Mouse (Mus musculus): ENCODE results near the gene Keap1. TPM values are rescaled to one million over a fixed set of nuclear protein-coding genes. Genes with fewer than 3 reads are reported as not detected.
"Not testable (repeated sequence)": the region's sequence is repeated elsewhere in the genome, so short reads cannot be mapped to it uniquely, and the experiment has no call there.

The Keap1 gene
- polyA plus RNA-seq, 1 experiment from 2014 or later: 51.5 TPM

GRCm38 (mm10) chr9:21197981-21198380 lies 41.2 kb downstream of the Keap1 start:
- Histone ChIP-seq H3K27ac (ENCODE audit: low read length) (no peak overlapping the region), H3K9ac (ENCODE audit: low read length) (no peak overlapping the region), H3K4me1 (ENCODE audit: control insufficient read depth, insufficient read depth, low read length) (peaks cover 2% of the 10 kb centered on the region; the same call in 1 of the 2 replicates), H3K36me3 (ENCODE audit: control insufficient read depth, insufficient read depth) (peaks cover 6% of the 10 kb centered on the region; the same call in 1 of the 2 replicates), H3K27me3 (ENCODE audit: control insufficient read depth, insufficient read depth, low read length) (no peaks in the 10 kb centered on the region), H3K4me3 (ENCODE audit: low read length) (no peak overlapping the region), H3K4me2 (ENCODE audit: low read depth, low read length) (no peak overlapping the region), H3K9me3 (replicated peaks; ENCODE audit: control insufficient read depth, low read length) (no peaks in the 10 kb centered on the region)
- ATAC-seq (replicated peaks; ENCODE audit: extremely low read depth, insufficient read depth, low FRiP score): no peak
- 49% methylated on average over 4 of the region's 4 CpGs for WGBS

- H3K27ac ChIP-seq (ENCODE audit: low read length): no peak overlapping the region
- H3K36me3 ChIP-seq (ENCODE audit: control insufficient read depth, insufficient read depth): peaks cover 15% of the 10 kb centered on the region
- WGBS: 44% methylated on average over 19 of the region's 19 CpGs
- ATAC-seq (replicated peaks; ENCODE audit: extremely low read depth, insufficient read depth, low FRiP score): no peak
- H3K27me3 ChIP-seq (ENCODE audit: control insufficient read depth, insufficient read depth, low read length): no peaks in the 10 kb centered on the region
- H3K9me3 ChIP-seq (replicated peaks; ENCODE audit: control insufficient read depth, low read length): no peaks in the 10 kb centered on the region
- peak overlapping the region; percentile 30 for H3K4me3 ChIP-seq (ENCODE audit: low read length)
- H3K4me1 ChIP-seq (ENCODE audit: control insufficient read depth, insufficient read depth, low read length): peaks cover 2% of the 10 kb centered on the region; the same call in 1 of the 2 replicates
- peak overlapping the region; percentile 64 for H3K9ac ChIP-seq (ENCODE audit: low read length)
- peak overlapping the region; percentile 53; the same call in 1 of the 2 replicates for H3K4me2 ChIP-seq (ENCODE audit: low read depth, low read length)
Observed at GRCm38 (mm10) chr9:21196521-21197433, 42.4 kb downstream of the Keap1 start.

- 60% methylated on average over 7 of the region's 7 CpGs for WGBS
- not testable (repeated sequence) for H3K27ac ChIP-seq (ENCODE audit: low read length); H3K9ac ChIP-seq (ENCODE audit: low read length); H3K4me1 ChIP-seq (ENCODE audit: control insufficient read depth, insufficient read depth, low read length); ATAC-seq (replicated peaks; ENCODE audit: extremely low read depth, insufficient read depth, low FRiP score); H3K4me3 ChIP-seq (ENCODE audit: low read length); H3K9me3 ChIP-seq (replicated peaks; ENCODE audit: control insufficient read depth, low read length); H3K4me2 ChIP-seq (ENCODE audit: low read depth, low read length); H3K27me3 ChIP-seq (ENCODE audit: control insufficient read depth, insufficient read depth, low read length)
- peaks cover 16% of the 10 kb centered on the region for H3K36me3 ChIP-seq (ENCODE audit: control insufficient read depth, insufficient read depth)
Observed at GRCm38 (mm10) chr9:21195736-21196505, 43.2 kb downstream of the Keap1 start.

GRCm38 (mm10) chr9:21194787-21195493 lies 44.2 kb downstream of the Keap1 start:
- H3K4me3 ChIP-seq (ENCODE audit: low read length): no peak overlapping the region
- 71% methylated on average over 4 of the region's 4 CpGs for whole genome bisulfite sequencing
- no peak overlapping the region for H3K9ac ChIP-seq (ENCODE audit: low read length)
- no peak overlapping the region for H3K4me2 ChIP-seq (ENCODE audit: low read depth, low read length)
- H3K9me3 ChIP-seq (replicated peaks; ENCODE audit: control insufficient read depth, low read length): no peaks in the 10 kb centered on the region
- no peak overlapping the region for H3K27ac ChIP-seq (ENCODE audit: low read length)
- peaks cover 15% of the 10 kb centered on the region for H3K36me3 ChIP-seq (ENCODE audit: control insufficient read depth, insufficient read depth)
- peaks cover 2% of the 10 kb centered on the region for H3K4me1 ChIP-seq (ENCODE audit: control insufficient read depth, insufficient read depth, low read length)
- ATAC-seq (replicated peaks; ENCODE audit: extremely low read depth, insufficient read depth, low FRiP score): no peak
- no peaks in the 10 kb centered on the region for H3K27me3 ChIP-seq (ENCODE audit: control insufficient read depth, insufficient read depth, low read length)

- Histone ChIP-seq H3K4me1 (ENCODE audit: control insufficient read depth, insufficient read depth, low read length) (peaks cover 2% of the 10 kb centered on the region), H3K9ac (ENCODE audit: low read length) (no peak overlapping the region), H3K27me3 (ENCODE audit: control insufficient read depth, insufficient read depth, low read length) (no peaks in the 10 kb centered on the region), H3K27ac (ENCODE audit: low read length) (no peak overlapping the region), H3K4me3 (ENCODE audit: low read length) (no peak overlapping the region), H3K4me2 (ENCODE audit: low read depth, low read length) (no peak overlapping the region), H3K36me3 (ENCODE audit: control insufficient read depth, insufficient read depth) (peaks cover 15% of the 10 kb centered on the region), H3K9me3 (replicated peaks; ENCODE audit: control insufficient read depth, low read length) (no peaks in the 10 kb centered on the region)
- ATAC-seq (replicated peaks; ENCODE audit: extremely low read depth, insufficient read depth, low FRiP score): no peak
- 89% methylated on average over 3 of the region's 3 CpGs for WGBS
Observed at GRCm38 (mm10) chr9:21193786-21194185, 45.4 kb downstream of the Keap1 start.

GRCm38 (mm10) chr9:21190670-21191069 lies 48.5 kb downstream of the Keap1 start:
- no peak overlapping the region for H3K27ac ChIP-seq (ENCODE audit: low read length)
- H3K4me1 ChIP-seq (ENCODE audit: control insufficient read depth, insufficient read depth, low read length): peaks cover 4% of the 10 kb centered on the region
- no peak overlapping the region for H3K9ac ChIP-seq (ENCODE audit: low read length)
- 80% methylated on average over 3 of the region's 3 CpGs for WGBS
- ATAC-seq (replicated peaks; ENCODE audit: extremely low read depth, insufficient read depth, low FRiP score): no peak
- H3K4me3 ChIP-seq (ENCODE audit: low read length): no peak overlapping the region
- no peaks in the 10 kb centered on the region for H3K27me3 ChIP-seq (ENCODE audit: control insufficient read depth, insufficient read depth, low read length)
- H3K9me3 ChIP-seq (replicated peaks; ENCODE audit: control insufficient read depth, low read length): no peaks in the 10 kb centered on the region
- H3K36me3 ChIP-seq (ENCODE audit: control insufficient read depth, insufficient read depth): peaks cover 15% of the 10 kb centered on the region
- H3K4me2 ChIP-seq (ENCODE audit: low read depth, low read length): no peak overlapping the region

GRCm38 (mm10) chr9:21189905-21190304 lies 49.3 kb downstream of the Keap1 start:
- Histone ChIP-seq H3K27me3 (ENCODE audit: control insufficient read depth, insufficient read depth, low read length) (no peaks in the 10 kb centered on the region), H3K27ac (ENCODE audit: low read length) (no peak overlapping the region), H3K36me3 (ENCODE audit: control insufficient read depth, insufficient read depth) (peaks cover 15% of the 10 kb centered on the region), H3K4me1 (ENCODE audit: control insufficient read depth, insufficient read depth, low read length) (peaks cover 4% of the 10 kb centered on the region), H3K4me3 (ENCODE audit: low read length) (no peak overlapping the region), H3K4me2 (ENCODE audit: low read depth, low read length) (no peak overlapping the region), H3K9ac (ENCODE audit: low read length) (no peak overlapping the region), H3K9me3 (replicated peaks; ENCODE audit: control insufficient read depth, low read length) (no peaks in the 10 kb centered on the region)
- WGBS: 51% methylated on average over 7 of the region's 7 CpGs
- no peak for ATAC-seq (replicated peaks; ENCODE audit: extremely low read depth, insufficient read depth, low FRiP score)

GRCm38 (mm10) chr9:21185436-21185835 lies 53.7 kb downstream of the Keap1 start:
- H3K9me3 ChIP-seq (replicated peaks; ENCODE audit: control insufficient read depth, low read length): no peaks in the 10 kb centered on the region
- 0 out of 2 replicates have a peak, but pooled peaks have one; percentile 20 for ATAC-seq (replicated peaks; ENCODE audit: extremely low read depth, insufficient read depth, low FRiP score)
- 0 out of 2 replicates have a peak overlapping the region, but pooled peaks have one; percentile 6 for H3K4me2 ChIP-seq (ENCODE audit: low read depth, low read length)
- H3K27ac ChIP-seq (ENCODE audit: low read length): peak overlapping the region; percentile 75
- H3K36me3 ChIP-seq (ENCODE audit: control insufficient read depth, insufficient read depth): no peaks in the 10 kb centered on the region
- no peak overlapping the region for H3K4me3 ChIP-seq (ENCODE audit: low read length)
- no peak overlapping the region; the same call in 1 of the 2 replicates for H3K9ac ChIP-seq (ENCODE audit: low read length)
- H3K27me3 ChIP-seq (ENCODE audit: control insufficient read depth, insufficient read depth, low read length): no peaks in the 10 kb centered on the region
- WGBS: 67% methylated on average over 5 of the region's 5 CpGs
- H3K4me1 ChIP-seq (ENCODE audit: control insufficient read depth, insufficient read depth, low read length): peaks cover 21% of the 10 kb centered on the region

Measured in heart, embryonic 16.5 days (tissue).